Mouse (Mus musculus) hematopoietic stem cell, adult 5-6 weeks (primary cell): Measurements from ENCODE around the gene Gm20834. TPM values are rescaled to one million over a fixed set of nuclear protein-coding genes. Genes with fewer than 3 reads are reported as not detected.
"Not testable (repeated sequence)": the region's sequence is repeated elsewhere in the genome, so short reads cannot be mapped to it uniquely, and the experiment has no call there.

Source experiments
- ATAC-seq, 2 experiments: fragments of 125-278 bp in 1 of 2; replicated peaks in 1 of 2; 2 replicates each; pipeline ENCODE4 v1.8.0; 2016 to 2017; ENCODE audit warnings: inconsistent platforms in 2 of 2, mild to moderate bottlenecking in 2 of 2, moderate number of reproducible peaks in 2 of 2, low read depth in 1 of 2, moderate TSS enrichment in 1 of 2; ENCODE audit not compliant: low FRiP score in 2 of 2, poor library complexity in 2 of 2, severe bottlenecking in 2 of 2, insufficient read depth in 1 of 2, low TSS enrichment in 1 of 2
- total RNA-seq: library from RNA; stranded (forward); fragments of 172-1452, 232-1000 nt; gene quantifications from 2 replicates; pipeline ENCODE4 v1.2.3, GENCODE M21; 2017

Gene Gm20834
- not detected in 2 replicates for total RNA-seq

DNA sequence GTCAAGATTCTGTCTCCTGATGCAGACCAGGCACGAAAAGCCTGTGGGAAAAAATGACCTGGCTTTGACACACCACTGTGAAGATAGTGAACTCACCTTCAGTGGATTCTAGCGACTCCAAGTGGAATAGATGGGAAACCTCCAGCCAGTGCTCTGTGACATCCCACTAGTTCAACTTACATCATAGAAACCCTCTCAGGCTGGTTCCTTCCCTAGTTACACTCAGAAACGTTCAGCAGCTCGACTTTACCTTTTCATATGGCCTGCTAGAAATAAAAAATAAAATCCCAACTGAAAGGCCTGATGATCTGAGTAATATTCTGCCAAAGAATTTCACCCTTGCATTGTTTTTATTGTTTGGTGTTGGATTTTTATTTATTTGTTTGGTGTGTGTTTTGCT lies at the start of gene Gm20834:
Gene Gm20834 (minus strand): TSS at position 101 of the 400 bp plus-strand sequence.
- not testable (repeated sequence) for ATAC-seq

Other genes starting within 250 kb of the Gm20834 start
- gene Gm21310, start 177.4 kb downstream of the Gm20834 start, total RNA-seq: not detected in 2 replicates
- not detected in 2 replicates for gene Gm28510, start 88.1 kb upstream of the Gm20834 start, total RNA-seq
- gene Gm20737, start 211.5 kb upstream of the Gm20834 start, total RNA-seq: not detected in 2 replicates
- gene Gm21775, start 228.9 kb upstream of the Gm20834 start, total RNA-seq: not detected in 2 replicates